Mouse (Mus musculus) midbrain, embryonic 12.5 days (tissue): Measurements from ENCODE around the gene Stap2. TPM values are rescaled to one million over a fixed set of nuclear protein-coding genes. Genes with fewer than 3 reads are reported as not detected.
A peak's percentile ranks its signal among the peaks of the same experiment; 100 is the strongest.

Experiments
- ATAC-seq: fragments of 200-750 bp; cut with Nextera tagmentation; 2 replicates; pipeline ENCODE4 v1.8.0; 2017; ENCODE audit warnings: low read depth, moderate TSS enrichment, moderate library complexity; ENCODE audit not compliant: low FRiP score
- H3K27ac ChIP-seq: fragments of 300-500 bp; sonication (generic); replicated peaks from 2 replicates; pipeline ENCODE4 v1.5.1; 2016; ENCODE audit warnings: mild to moderate bottlenecking
- H3K27me3 ChIP-seq: fragments of 300-500 bp; sonication (generic); 2 replicates; pipeline ENCODE4 v1.6.1; 2016; ENCODE audit warnings: mild to moderate bottlenecking
- H3K36me3 ChIP-seq: fragments of 300-500 bp; sonication (generic); 2 replicates; pipeline ENCODE4 v1.6.1; 2016
- H3K4me1 ChIP-seq: fragments of 300-500 bp; sonication (generic); 2 replicates; pipeline ENCODE4 v1.6.1; 2016
- H3K4me2 ChIP-seq: fragments of 300-500 bp; sonication (generic); replicated peaks from 2 replicates; pipeline ENCODE4 v1.6.1; 2016; ENCODE audit warnings: mild to moderate bottlenecking, moderate library complexity
- H3K4me3 ChIP-seq: fragments of 300-500 bp; sonication (generic); 2 replicates; pipeline ENCODE4 v1.5.1; 2016; ENCODE audit warnings: mild to moderate bottlenecking
- H3K9ac ChIP-seq: fragments of 300-500 bp; sonication (generic); replicated peaks from 2 replicates; pipeline ENCODE4 v1.6.1; 2016; ENCODE audit warnings: mild to moderate bottlenecking, moderate library complexity
- H3K9me3 ChIP-seq: fragments of 300-500 bp; sonication (generic); 2 replicates; pipeline ENCODE4 v1.6.1; 2016; ENCODE audit warnings: mild to moderate bottlenecking
- WGBS: fragments of 180-500 bp; shearing (Covaris S2); methylation state at CpG from one replicate; pipeline ENCODE4 v1.1.7; 2016; 5-methylcytosine and 5-hydroxymethylcytosine counted together
- polyA plus RNA-seq: library from polyadenylated mRNA; unstranded; fragments of >200 nt; fragmentation: Nextera tagmentation; extraction: Ambion mirVana; gene quantifications from 2 replicates; pipeline ENCODE4 v1.2.1, GENCODE M21; 2016

Stap2 gene
- polyA plus RNA-seq, 1 experiment from 2014 or later, result 4.7 TPM

DNA sequence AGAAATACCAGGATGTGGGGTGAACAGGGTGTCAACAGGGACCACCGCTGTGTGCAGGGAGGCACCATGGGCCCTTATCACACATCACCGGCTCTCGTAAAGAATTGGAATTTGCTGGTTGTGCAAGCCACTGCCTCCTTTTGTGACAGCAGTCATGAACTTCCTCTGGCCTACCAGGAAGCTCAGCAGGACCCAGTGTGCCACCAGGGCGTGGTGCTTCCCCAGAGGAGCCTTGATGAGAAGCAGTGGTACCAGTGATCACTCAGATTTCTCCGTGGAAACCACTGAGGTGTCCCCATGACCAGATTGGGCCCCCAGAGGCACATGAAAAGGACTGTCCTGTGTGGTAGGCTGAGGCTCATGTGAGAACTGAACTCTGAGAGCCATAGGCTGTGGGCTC is 18.0 kb upstream of the Stap2 start:
- no peak overlapping the region for H3K4me3 ChIP-seq
- WGBS, result 88% methylated on average over 5 of the region's 5 CpGs
- H3K4me1 ChIP-seq, result peaks cover 10% of the 10 kb centered on the region; the same call in 1 of the 2 replicates
- no peaks in the 10 kb centered on the region for H3K9me3 ChIP-seq
- no peak overlapping the region for H3K4me2 ChIP-seq
- peaks cover 27% of the 10 kb centered on the region for H3K36me3 ChIP-seq
- no peak overlapping the region for H3K27ac ChIP-seq
- no peak overlapping the region for H3K9ac ChIP-seq
- H3K27me3 ChIP-seq, result no peaks in the 10 kb centered on the region
- ATAC-seq, result no peak

GRCm38 (mm10) chr17:56022989-56023290 is 17.6 kb upstream of the Stap2 start:
- no peaks in the 10 kb centered on the region for H3K9me3 ChIP-seq
- peak overlapping the region; percentile 44; the same call in 1 of the 2 replicates for H3K27ac ChIP-seq
- no peak overlapping the region for H3K9ac ChIP-seq
- H3K4me1 ChIP-seq, result peaks cover 10% of the 10 kb centered on the region; the same call in 1 of the 2 replicates
- no peak for ATAC-seq
- H3K4me3 ChIP-seq, result no peak overlapping the region
- peaks cover 31% of the 10 kb centered on the region for H3K36me3 ChIP-seq
- H3K4me2 ChIP-seq, result no peak overlapping the region
- WGBS, result 82% methylated on average over 4 of the region's 4 CpGs
- H3K27me3 ChIP-seq, result no peaks in the 10 kb centered on the region

GRCm38 (mm10) chr17:56022131-56022988 is 17.0 kb upstream of the Stap2 start:
- no peak for ATAC-seq
- H3K4me1 ChIP-seq, result peaks cover 10% of the 10 kb centered on the region; the same call in 1 of the 2 replicates
- WGBS, result 62% methylated on average over 2 of the region's 2 CpGs
- no peak overlapping the region for H3K4me3 ChIP-seq
- no peak overlapping the region for H3K4me2 ChIP-seq
- no peak overlapping the region for H3K9ac ChIP-seq
- H3K36me3 ChIP-seq, result peaks cover 37% of the 10 kb centered on the region
- H3K27ac ChIP-seq, result peak overlapping the region; percentile 44
- H3K27me3 ChIP-seq, result no peaks in the 10 kb centered on the region
- H3K9me3 ChIP-seq, result no peaks in the 10 kb centered on the region

GRCm38 (mm10) chr17:56021161-56021910 is 16.0 kb upstream of the Stap2 start:
- no peaks in the 10 kb centered on the region for H3K27me3 ChIP-seq
- H3K4me1 ChIP-seq, result peaks cover 10% of the 10 kb centered on the region; the same call in 1 of the 2 replicates
- no peaks in the 10 kb centered on the region for H3K9me3 ChIP-seq
- no peak overlapping the region for H3K4me3 ChIP-seq
- H3K9ac ChIP-seq, result no peak overlapping the region
- H3K27ac ChIP-seq, result peak overlapping the region; percentile 54; the same call in 1 of the 2 replicates
- H3K36me3 ChIP-seq, result peaks cover 44% of the 10 kb centered on the region
- ATAC-seq, result no peak
- 83% methylated on average over 4 of the region's 4 CpGs for WGBS
- no peak overlapping the region for H3K4me2 ChIP-seq

GRCm38 (mm10) chr17:56020400-56021084 is 15.2 kb upstream of the Stap2 start:
- Histone ChIP-seq H3K4me2 (no peak overlapping the region), H3K36me3 (peaks cover 52% of the 10 kb centered on the region), H3K4me1 (peaks cover 10% of the 10 kb centered on the region; the same call in 1 of the 2 replicates), H3K27ac (0 out of 2 replicates have a peak overlapping the region, but pooled peaks have one; percentile 8), H3K27me3 (no peaks in the 10 kb centered on the region), H3K9me3 (no peaks in the 10 kb centered on the region), H3K4me3 (no peak overlapping the region), H3K9ac (no peak overlapping the region)
- WGBS, result 95% methylated on average over 6 of the region's 6 CpGs
- no peak for ATAC-seq

- Histone ChIP-seq H3K36me3 (peaks cover 67% of the 10 kb centered on the region), H3K27me3 (no peaks in the 10 kb centered on the region), H3K4me3 (no peak overlapping the region), H3K9ac (no peak overlapping the region), H3K9me3 (no peaks in the 10 kb centered on the region), H3K4me1 (peaks cover 10% of the 10 kb centered on the region; the same call in 1 of the 2 replicates), H3K27ac (0 out of 2 replicates have a peak overlapping the region, but pooled peaks have one; percentile 10), H3K4me2 (no peak overlapping the region)
- 80% methylated on average over 20 of the region's 20 CpGs for WGBS
- ATAC-seq, result no peak
Observed at GRCm38 (mm10) chr17:56018347-56019131, 13.2 kb upstream of the Stap2 start.

DNA sequence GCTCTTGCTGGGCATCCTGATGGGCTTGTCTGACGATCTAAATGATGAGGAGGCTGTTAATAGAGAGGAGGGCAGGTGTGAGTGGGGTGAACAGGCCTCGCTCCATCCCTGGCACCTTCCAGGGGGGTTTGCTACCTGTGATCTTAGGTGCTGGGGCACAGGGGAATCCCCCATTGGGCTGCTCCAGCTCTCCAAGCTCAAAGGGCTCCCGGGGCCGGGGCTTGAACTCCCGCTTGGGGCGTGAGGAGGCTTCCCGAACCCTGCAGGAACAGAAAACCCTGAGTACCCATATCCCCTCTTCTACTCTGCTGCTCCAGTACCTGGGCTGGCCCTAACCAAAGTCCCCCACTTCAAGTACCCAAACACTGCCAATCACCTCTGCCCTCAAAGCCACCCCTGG is 12.5 kb upstream of the Stap2 start:
- Histone ChIP-seq H3K27me3 (no peaks in the 10 kb centered on the region), H3K9ac (no peak overlapping the region), H3K4me2 (no peak overlapping the region), H3K4me3 (no peak overlapping the region), H3K4me1 (peaks cover 7% of the 10 kb centered on the region; the same call in 1 of the 2 replicates), H3K27ac (0 out of 2 replicates have a peak overlapping the region, but pooled peaks have one; percentile 10), H3K36me3 (peaks cover 72% of the 10 kb centered on the region), H3K9me3 (no peaks in the 10 kb centered on the region)
- no peak for ATAC-seq
- WGBS, result 87% methylated on average over 7 of the region's 7 CpGs

- H3K27ac ChIP-seq, result 0 out of 2 replicates have a peak overlapping the region, but pooled peaks have one; percentile 46
- ATAC-seq, result no peak
- H3K36me3 ChIP-seq, result peaks cover 76% of the 10 kb centered on the region
- no peak overlapping the region for H3K4me2 ChIP-seq
- no peaks in the 10 kb centered on the region for H3K9me3 ChIP-seq
- peaks cover 1% of the 10 kb centered on the region for H3K4me1 ChIP-seq
- 88% methylated on average over 15 of the region's 15 CpGs for WGBS
- H3K4me3 ChIP-seq, result no peak overlapping the region
- H3K27me3 ChIP-seq, result no peaks in the 10 kb centered on the region
- H3K9ac ChIP-seq, result no peak overlapping the region
Observed at GRCm38 (mm10) chr17:56016793-56017785, 11.7 kb upstream of the Stap2 start.

DNA sequence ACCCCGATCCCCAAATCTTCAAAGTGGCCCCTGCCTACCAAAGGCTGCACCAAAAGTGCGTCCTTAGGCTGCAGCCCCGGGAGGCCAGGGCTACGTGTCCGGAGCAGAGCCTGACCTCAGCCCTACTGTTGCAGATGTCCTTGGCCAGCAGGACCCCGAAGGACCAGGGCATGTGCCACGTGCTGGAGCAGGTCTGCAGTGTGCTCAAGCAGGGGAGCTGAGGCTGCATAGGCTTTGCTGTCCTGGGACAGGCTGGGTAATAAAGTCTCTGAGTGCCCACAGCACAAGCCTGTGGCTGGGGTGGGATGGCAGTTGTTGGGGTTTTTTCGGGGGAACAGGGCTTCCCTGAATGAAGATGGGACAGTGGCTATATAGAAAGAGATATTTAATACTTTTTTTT is 11.0 kb upstream of the Stap2 start:
- ATAC-seq, result no peak
- peaks cover 83% of the 10 kb centered on the region for H3K36me3 ChIP-seq
- H3K9me3 ChIP-seq, result no peaks in the 10 kb centered on the region
- H3K4me3 ChIP-seq, result no peak overlapping the region
- H3K4me1 ChIP-seq, result peaks cover 8% of the 10 kb centered on the region
- no peak overlapping the region for H3K27ac ChIP-seq
- H3K27me3 ChIP-seq, result no peaks in the 10 kb centered on the region
- no peak overlapping the region for H3K9ac ChIP-seq
- H3K4me2 ChIP-seq, result no peak overlapping the region
- 87% methylated on average over 8 of the region's 8 CpGs for WGBS

- no peaks in the 10 kb centered on the region for H3K9me3 ChIP-seq
- H3K4me2 ChIP-seq, result no peak overlapping the region
- peaks cover 93% of the 10 kb centered on the region for H3K36me3 ChIP-seq
- H3K9ac ChIP-seq, result no peak overlapping the region
- no peak overlapping the region for H3K27ac ChIP-seq
- H3K4me1 ChIP-seq, result peaks cover 19% of the 10 kb centered on the region
- 98% methylated on average over 9 of the region's 9 CpGs for WGBS
- no peaks in the 10 kb centered on the region for H3K27me3 ChIP-seq
- no peak overlapping the region for H3K4me3 ChIP-seq
- no peak for ATAC-seq
Observed at GRCm38 (mm10) chr17:56015293-56015692, 9.9 kb upstream of the Stap2 start.
